Mouse (Mus musculus): ENCODE data around the gene Zfp618. TPM values are rescaled to one million over a fixed set of nuclear protein-coding genes. Genes with fewer than 3 reads are reported as not detected.

The Zfp618 gene
- polyA plus RNA-seq, 1 experiment: 12.8 TPM

DNA sequence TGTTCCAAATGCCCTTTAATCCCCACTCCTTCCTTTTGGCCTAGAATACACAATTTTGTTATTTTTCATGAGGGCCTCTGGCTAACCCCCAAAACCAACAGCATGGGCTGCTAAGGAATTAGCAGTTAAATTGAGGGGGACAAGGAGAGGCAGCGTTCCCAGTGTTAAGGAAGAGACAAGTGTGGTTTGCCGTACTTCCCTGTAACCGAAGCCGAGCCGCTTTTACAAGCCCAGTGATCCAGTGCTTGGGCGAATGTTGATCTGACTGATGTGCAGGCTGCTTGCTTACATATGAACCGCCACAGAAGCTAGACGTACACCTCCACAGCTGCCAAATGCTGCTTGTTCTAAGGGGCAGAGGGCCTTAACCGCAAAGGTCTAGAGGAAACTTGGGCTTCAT, 99.5 kb downstream of the Zfp618 start:
- no peak for TF ChIP-seq CTCF (IDR thresholded peaks at IDR 0.05; ENCODE audit: control insufficient read depth, insufficient read depth, insufficient replicate concordance, low read depth, low read length)
- no peak for TF ChIP-seq POLR2A (IDR thresholded peaks at IDR 0.05; ENCODE audit: control insufficient read depth, low read depth, low read length)

DNA sequence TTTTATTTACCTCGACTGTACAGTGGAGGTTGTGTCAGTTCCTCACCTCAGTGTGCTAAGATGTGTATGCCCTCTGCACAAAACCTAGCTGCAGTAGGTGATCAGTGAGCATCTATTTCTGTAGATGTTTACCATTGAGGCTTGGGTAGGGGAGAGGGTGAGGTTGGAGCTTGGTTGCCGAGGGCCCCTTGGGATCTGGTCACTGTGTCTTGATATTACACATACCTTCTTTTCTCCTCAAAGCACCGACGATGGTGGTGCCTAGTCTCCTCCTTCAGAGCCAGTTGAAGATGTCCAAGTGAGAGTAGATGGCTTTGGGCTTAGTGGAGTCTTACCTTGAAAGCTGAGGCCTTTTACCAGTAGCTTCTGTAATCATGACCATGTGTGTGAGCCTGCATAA, 101.4 kb downstream of the Zfp618 start:
- no peak overlapping the region for H3K27ac ChIP-seq (ENCODE audit: control insufficient read depth, insufficient read depth, low read depth, low read length)
- no peaks in the 10 kb centered on the region for H3K4me1 ChIP-seq (ENCODE audit: control insufficient read depth, insufficient read depth, low read length)
- no peak overlapping the region for H3K4me3 ChIP-seq (ENCODE audit: control insufficient read depth, low read depth, low read length)
- TF ChIP-seq POLR2A (IDR thresholded peaks at IDR 0.05; ENCODE audit: control insufficient read depth, low read depth, low read length): no peak
- no peak for TF ChIP-seq CTCF (IDR thresholded peaks at IDR 0.05; ENCODE audit: control insufficient read depth, insufficient read depth, insufficient replicate concordance, low read depth, low read length)
- H3K27me3 ChIP-seq (ENCODE audit: control insufficient read depth, insufficient read depth, low read length): no peaks in the 10 kb centered on the region
- no peaks in the 10 kb centered on the region for H3K36me3 ChIP-seq (ENCODE audit: control insufficient read depth, insufficient read depth, low read length)

More for the DNA sequence above, 99.5 kb downstream of the Zfp618 start:
- no peaks in the 10 kb centered on the region for H3K4me1 ChIP-seq (ENCODE audit: control insufficient read depth, insufficient read depth, low read length)
- no peaks in the 10 kb centered on the region for H3K36me3 ChIP-seq (ENCODE audit: control insufficient read depth, insufficient read depth, low read length)
- H3K4me3 ChIP-seq (ENCODE audit: control insufficient read depth, low read depth, low read length): no peak overlapping the region
- H3K27ac ChIP-seq (ENCODE audit: control insufficient read depth, insufficient read depth, low read depth, low read length): no peak overlapping the region
- H3K27me3 ChIP-seq (ENCODE audit: control insufficient read depth, insufficient read depth, low read length): no peaks in the 10 kb centered on the region

DNA sequence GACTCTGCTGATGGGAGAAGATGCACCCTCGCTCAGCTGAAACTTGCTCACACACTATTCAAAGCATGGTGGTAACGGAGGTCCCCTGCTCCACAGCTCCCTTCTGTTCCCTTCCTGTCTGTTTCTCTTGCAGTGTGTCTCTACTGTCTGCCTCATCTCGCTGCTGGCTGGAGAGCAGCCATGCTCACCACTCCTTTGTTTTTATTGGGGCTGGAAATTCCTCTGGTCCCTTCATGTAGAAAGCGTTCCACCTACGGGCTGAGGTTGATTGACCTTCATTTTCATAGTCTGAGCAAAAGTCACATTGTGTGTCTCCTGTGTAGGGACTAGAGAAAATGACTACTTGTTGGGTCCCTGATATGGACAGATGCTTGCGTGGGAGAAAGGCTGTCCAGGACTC, 102.4 kb downstream of the Zfp618 start:
- Histone ChIP-seq H3K4me1 (ENCODE audit: control insufficient read depth, insufficient read depth, low read length) (no peaks in the 10 kb centered on the region), H3K36me3 (ENCODE audit: control insufficient read depth, insufficient read depth, low read length) (no peaks in the 10 kb centered on the region), H3K27ac (ENCODE audit: control insufficient read depth, insufficient read depth, low read depth, low read length) (no peak overlapping the region), H3K27me3 (ENCODE audit: control insufficient read depth, insufficient read depth, low read length) (no peaks in the 10 kb centered on the region), H3K4me3 (ENCODE audit: control insufficient read depth, low read depth, low read length) (no peak overlapping the region)
- TF ChIP-seq POLR2A (IDR thresholded peaks at IDR 0.05; ENCODE audit: control insufficient read depth, low read depth, low read length) (no peak), CTCF (IDR thresholded peaks at IDR 0.05; ENCODE audit: control insufficient read depth, insufficient read depth, insufficient replicate concordance, low read depth, low read length) (no peak)

DNA sequence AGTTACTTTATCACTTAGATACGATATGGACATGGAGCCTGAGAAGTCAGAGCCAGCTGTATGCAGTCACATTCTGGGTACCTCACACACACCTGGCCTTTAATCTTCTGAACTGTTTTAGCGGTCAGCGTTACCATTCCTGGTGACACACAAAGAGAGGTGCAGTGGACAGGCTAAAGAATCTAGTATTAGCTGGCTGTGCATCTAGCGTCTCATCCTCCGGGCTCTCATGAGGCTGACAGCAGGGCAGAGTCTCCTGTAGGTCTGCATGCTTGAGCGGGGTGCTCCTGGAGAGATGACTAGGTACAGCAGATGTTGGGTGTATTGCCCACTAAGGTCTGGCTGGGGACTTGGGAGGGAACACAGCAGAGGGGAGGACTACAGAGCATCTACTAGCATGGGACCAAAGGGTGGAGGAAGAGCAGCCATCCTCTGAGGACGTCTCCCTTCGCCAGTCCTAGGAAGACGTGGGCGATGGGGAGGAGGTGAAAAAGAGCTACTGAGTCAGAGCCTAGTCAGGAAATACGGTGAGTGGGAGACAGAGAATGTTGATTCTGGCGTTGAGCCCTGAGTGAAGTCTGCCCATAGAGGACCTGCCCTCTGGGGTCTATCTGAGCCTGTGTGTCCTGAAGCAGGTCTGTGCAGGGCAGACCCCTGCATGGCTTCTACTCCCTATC, 103.3 kb downstream of the Zfp618 start:
- Histone ChIP-seq H3K36me3 (ENCODE audit: control insufficient read depth, insufficient read depth, low read length) (no peaks in the 10 kb centered on the region), H3K4me1 (ENCODE audit: control insufficient read depth, insufficient read depth, low read length) (no peaks in the 10 kb centered on the region), H3K4me3 (ENCODE audit: control insufficient read depth, low read depth, low read length) (no peak overlapping the region), H3K27me3 (ENCODE audit: control insufficient read depth, insufficient read depth, low read length) (no peaks in the 10 kb centered on the region), H3K27ac (ENCODE audit: control insufficient read depth, insufficient read depth, low read depth, low read length) (no peak overlapping the region)
- TF ChIP-seq POLR2A (IDR thresholded peaks at IDR 0.05; ENCODE audit: control insufficient read depth, low read depth, low read length) (no peak), CTCF (IDR thresholded peaks at IDR 0.05; ENCODE audit: control insufficient read depth, insufficient read depth, insufficient replicate concordance, low read depth, low read length) (no peak)

DNA sequence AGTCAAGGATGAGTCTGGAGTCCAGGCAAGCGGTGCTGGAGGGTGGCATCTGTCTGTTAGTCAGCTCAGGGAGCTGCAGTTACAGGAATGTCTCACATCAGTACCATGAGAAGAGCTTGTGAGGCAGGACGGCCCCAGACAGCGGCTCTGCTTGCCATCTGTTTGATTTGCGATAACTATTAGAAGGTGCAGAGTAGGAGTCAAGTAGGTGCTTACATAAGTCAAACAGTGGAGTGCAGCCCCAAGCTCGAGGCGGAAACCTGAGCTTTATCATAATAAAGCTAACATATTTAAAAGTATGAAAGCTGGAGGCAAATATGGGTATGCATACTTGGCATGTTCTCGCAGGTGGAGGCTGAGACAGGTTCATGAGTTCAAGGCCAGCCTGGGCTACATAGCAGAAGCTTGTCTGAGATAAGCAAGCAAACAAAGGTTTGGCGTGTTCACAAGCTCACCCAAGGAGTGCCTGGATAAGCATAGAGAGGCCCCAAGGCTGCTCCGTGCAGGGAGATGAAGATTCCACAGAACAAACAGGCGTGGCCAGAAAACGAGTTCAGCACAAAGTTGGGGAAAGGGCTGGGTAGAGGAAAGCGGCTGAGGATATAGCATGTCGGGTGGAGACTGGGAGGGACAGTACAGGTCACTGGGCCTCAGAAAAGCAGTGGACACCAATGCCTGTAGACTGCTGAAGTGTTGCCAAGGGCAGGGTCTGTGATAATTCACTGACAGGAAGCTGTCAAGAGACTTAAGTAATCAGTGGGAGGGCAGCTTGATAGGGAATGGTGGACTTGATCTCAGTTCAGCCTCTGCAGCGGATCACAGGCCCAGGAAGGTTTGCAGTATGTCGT, 106.3 kb downstream of the Zfp618 start:
- Histone ChIP-seq H3K4me3 (ENCODE audit: control insufficient read depth, low read depth, low read length) (no peak overlapping the region), H3K36me3 (ENCODE audit: control insufficient read depth, insufficient read depth, low read length) (no peaks in the 10 kb centered on the region), H3K4me1 (ENCODE audit: control insufficient read depth, insufficient read depth, low read length) (no peaks in the 10 kb centered on the region), H3K27ac (ENCODE audit: control insufficient read depth, insufficient read depth, low read depth, low read length) (no peak overlapping the region), H3K27me3 (ENCODE audit: control insufficient read depth, insufficient read depth, low read length) (no peaks in the 10 kb centered on the region)
- TF ChIP-seq POLR2A (IDR thresholded peaks at IDR 0.05; ENCODE audit: control insufficient read depth, low read depth, low read length): no peak
- no peak for TF ChIP-seq CTCF (IDR thresholded peaks at IDR 0.05; ENCODE audit: control insufficient read depth, insufficient read depth, insufficient replicate concordance, low read depth, low read length)

DNA sequence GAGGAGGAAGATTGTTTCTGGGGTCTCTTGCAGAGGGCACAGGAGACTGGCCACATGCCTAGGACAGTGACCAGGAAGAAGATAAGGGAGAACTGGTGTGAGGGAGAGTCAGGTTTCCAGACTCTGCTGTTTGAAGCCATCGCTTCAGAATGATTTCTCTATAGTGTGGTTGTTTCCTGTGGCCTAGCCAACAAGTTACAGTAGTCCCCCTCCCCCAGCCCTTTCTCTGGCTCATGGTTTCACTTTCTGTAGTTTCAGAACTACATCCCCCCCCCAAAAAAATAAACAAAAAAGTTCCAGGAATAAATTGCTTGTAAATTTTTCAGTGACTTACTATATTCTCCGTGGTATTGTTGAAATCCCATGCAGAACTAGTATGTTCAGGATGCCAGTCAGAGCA, 107.8 kb downstream of the Zfp618 start:
- no peaks in the 10 kb centered on the region for H3K27me3 ChIP-seq (ENCODE audit: control insufficient read depth, insufficient read depth, low read length)
- H3K27ac ChIP-seq (ENCODE audit: control insufficient read depth, insufficient read depth, low read depth, low read length): no peak overlapping the region
- H3K4me1 ChIP-seq (ENCODE audit: control insufficient read depth, insufficient read depth, low read length): no peaks in the 10 kb centered on the region
- TF ChIP-seq CTCF (IDR thresholded peaks at IDR 0.05; ENCODE audit: control insufficient read depth, insufficient read depth, insufficient replicate concordance, low read depth, low read length) (no peak), POLR2A (IDR thresholded peaks at IDR 0.05; ENCODE audit: control insufficient read depth, low read depth, low read length) (no peak)
- H3K36me3 ChIP-seq (ENCODE audit: control insufficient read depth, insufficient read depth, low read length): no peaks in the 10 kb centered on the region
- H3K4me3 ChIP-seq (ENCODE audit: control insufficient read depth, low read depth, low read length): no peak overlapping the region

DNA sequence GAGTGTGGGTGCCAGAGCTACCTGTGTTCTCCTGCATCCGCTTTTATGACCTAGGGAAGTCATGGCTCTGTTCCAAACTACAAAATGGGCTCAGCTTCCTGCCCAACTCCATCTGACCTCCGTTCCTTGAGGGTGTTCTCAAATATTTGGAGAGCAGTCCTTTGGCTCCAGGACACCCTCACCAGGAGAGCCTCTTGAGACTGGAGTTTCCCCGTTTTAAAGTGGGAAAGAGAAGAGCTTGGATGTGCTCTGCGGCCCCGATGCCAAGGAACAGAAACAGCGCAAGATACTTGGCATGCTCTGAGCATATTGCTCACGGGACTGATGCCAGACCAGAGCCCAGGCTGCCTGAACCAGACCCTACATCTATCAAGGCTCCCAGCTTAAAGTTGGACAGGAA, 113.8 kb downstream of the Zfp618 start:
- H3K4me3 ChIP-seq (ENCODE audit: control insufficient read depth, low read depth, low read length): no peak overlapping the region
- no peaks in the 10 kb centered on the region for H3K27me3 ChIP-seq (ENCODE audit: control insufficient read depth, insufficient read depth, low read length)
- H3K27ac ChIP-seq (ENCODE audit: control insufficient read depth, insufficient read depth, low read depth, low read length): no peak overlapping the region
- TF ChIP-seq CTCF (IDR thresholded peaks at IDR 0.05; ENCODE audit: control insufficient read depth, insufficient read depth, insufficient replicate concordance, low read depth, low read length) (no peak), POLR2A (IDR thresholded peaks at IDR 0.05; ENCODE audit: control insufficient read depth, low read depth, low read length) (no peak)
- H3K4me1 ChIP-seq (ENCODE audit: control insufficient read depth, insufficient read depth, low read length): no peaks in the 10 kb centered on the region
- no peaks in the 10 kb centered on the region for H3K36me3 ChIP-seq (ENCODE audit: control insufficient read depth, insufficient read depth, low read length)

All from testis, adult 2 months (tissue).